Mouse (Mus musculus) gastrocnemius, postnatal 25 days (tissue): ENCODE measurements at regions not wholly inside any gene's neighbourhood (a gene's known extent, or its start where the extent isn't known, plus 50 kb on each side); places are given as distances from the start of the nearest gene placed in this dataset.

ENCODE experiments used
- DNase-seq: peaks from one replicate; pipeline ENCODE4 v3.0.0; 2022

GRCm38 (mm10) chr14:36819826-36820225 is 148.8 kb downstream of the Ccser2 start:
- no peak for DNase-seq

GRCm38 (mm10) chr14:36802418-36802817 is 166.2 kb downstream of the Ccser2 start:
- no peak for DNase-seq

- DNase-seq = no peak
Observed at GRCm38 (mm10) chr14:36799820-36800219, 168.8 kb downstream of the Ccser2 start.

GRCm38 (mm10) chr14:36781882-36782281 is 186.7 kb downstream of the Ccser2 start:
- no peak for DNase-seq

- no peak for DNase-seq
Observed at GRCm38 (mm10) chr14:36778956-36779355, 189.6 kb downstream of the Ccser2 start.

- peak; percentile 6 for DNase-seq
Observed at GRCm38 (mm10) chr14:36774349-36774748, 194.2 kb downstream of the Ccser2 start.

- no peak for DNase-seq
Observed at GRCm38 (mm10) chr14:36764377-36764776, 204.2 kb downstream of the Ccser2 start.

GRCm38 (mm10) chr14:36756056-36756455 is 212.5 kb downstream of the Ccser2 start:
- no peak for DNase-seq

GRCm38 (mm10) chr14:36748130-36748883 is 220.3 kb downstream of the Ccser2 start:
- no peak for DNase-seq

- DNase-seq = no peak
Observed at GRCm38 (mm10) chr14:36731095-36731494, 237.5 kb downstream of the Ccser2 start.

GRCm38 (mm10) chr14:36726092-36726491 is 242.5 kb downstream of the Ccser2 start:
- DNase-seq = no peak

GRCm38 (mm10) chr14:36715684-36716083 is 252.9 kb downstream of the Ccser2 start:
- no peak for DNase-seq

GRCm38 (mm10) chr14:36696993-36697392 is 271.6 kb downstream of the Ccser2 start:
- DNase-seq = no peak

GRCm38 (mm10) chr14:36691958-36692357 is 276.6 kb downstream of the Ccser2 start:
- DNase-seq = no peak

GRCm38 (mm10) chr14:36691018-36691417 is 277.6 kb downstream of the Ccser2 start:
- no peak for DNase-seq

GRCm38 (mm10) chr14:36658678-36659263 is 309.8 kb downstream of the Ccser2 start:
- no peak for DNase-seq

GRCm38 (mm10) chr14:36658193-36658592 is 310.4 kb downstream of the Ccser2 start:
- no peak for DNase-seq

- DNase-seq = no peak
Observed at GRCm38 (mm10) chr14:36652982-36653557, 315.5 kb downstream of the Ccser2 start.

- no peak for DNase-seq
Observed at GRCm38 (mm10) chr14:36651053-36651735, 317.4 kb downstream of the Ccser2 start.

GRCm38 (mm10) chr14:36646649-36647048 is 321.9 kb downstream of the Ccser2 start:
- no peak for DNase-seq

GRCm38 (mm10) chr14:36646237-36646636 is 322.3 kb downstream of the Ccser2 start:
- no peak for DNase-seq

GRCm38 (mm10) chr14:36624822-36625221 is 343.8 kb downstream of the Ccser2 start:
- no peak for DNase-seq

- DNase-seq = no peak
Observed at GRCm38 (mm10) chr14:36624134-36624533, 344.4 kb downstream of the Ccser2 start.
